Mouse (Mus musculus) small intestine, adult 2 months (tissue): ENCODE measurements around the gene Wdfy3. TPM values are rescaled to one million over a fixed set of nuclear protein-coding genes. Genes with fewer than 3 reads are reported as not detected.

Experiments used
- H3K27ac ChIP-seq: fragments of 200-500 bp; 2 replicates; pipeline ENCODE4 v1.5.1; 2012; ENCODE audit warnings: low read depth, low read length, control low read depth, inconsistent platforms; ENCODE audit not compliant: insufficient read depth
- H3K27me3 ChIP-seq: fragments of 200-500 bp; 2 replicates; pipeline ENCODE4 v1.6.1; 2012; ENCODE audit warnings: mild to moderate bottlenecking, moderate library complexity, low read length, inconsistent platforms; ENCODE audit not compliant: control insufficient read depth, insufficient read depth
- H3K36me3 ChIP-seq: fragments of 200-500 bp; 2 replicates; pipeline ENCODE4 v1.6.1; 2012; ENCODE audit warnings: mild to moderate bottlenecking, low read length, control low read depth, inconsistent platforms; ENCODE audit not compliant: control insufficient read depth, insufficient read depth
- H3K4me1 ChIP-seq: fragments of 200-500 bp; 2 replicates; pipeline ENCODE4 v1.6.1; 2012; ENCODE audit warnings: low read length, inconsistent platforms, mixed read lengths; ENCODE audit not compliant: control insufficient read depth, insufficient read depth, insufficient read length
- H3K4me3 ChIP-seq: fragments of 200-500 bp; 2 replicates; pipeline ENCODE4 v1.5.1; 2012; ENCODE audit warnings: low read depth, mild to moderate bottlenecking, control low read depth, inconsistent platforms, low read length, moderate library complexity
- CTCF ChIP-seq: fragments of 200-500 bp; IDR thresholded peaks from 2 replicates; pipeline ENCODE4 v1.5.1; 2012; ENCODE audit warnings: low read depth, mild to moderate bottlenecking, control low read depth, inconsistent platforms, low read length, moderate library complexity, mixed read lengths; ENCODE audit not compliant: insufficient replicate concordance, insufficient read length; ENCODE audit errors: extremely low read depth
- POLR2A ChIP-seq: fragments of 200-500 bp; IDR thresholded peaks from 2 replicates; pipeline ENCODE4 v1.6.1; 2012; ENCODE audit warnings: low read depth, mild to moderate bottlenecking, control low read depth, inconsistent platforms, low read length, moderate library complexity
- WGBS: fragments of 180-500 bp; shearing (Covaris S2); methylation state at CpG from one replicate; pipeline ENCODE4 v1.1.7; 2018; 5-methylcytosine and 5-hydroxymethylcytosine counted together
- polyA plus RNA-seq: library from polyadenylated mRNA; depleted of rRNA; stranded (reverse); fragments of >200 nt; gene quantifications from 2 replicates; pipeline ENCODE4 v1.2.3, GENCODE M21; 2012

The Wdfy3 gene
- polyA plus RNA-seq, 1 experiment: 11.3 TPM

DNA sequence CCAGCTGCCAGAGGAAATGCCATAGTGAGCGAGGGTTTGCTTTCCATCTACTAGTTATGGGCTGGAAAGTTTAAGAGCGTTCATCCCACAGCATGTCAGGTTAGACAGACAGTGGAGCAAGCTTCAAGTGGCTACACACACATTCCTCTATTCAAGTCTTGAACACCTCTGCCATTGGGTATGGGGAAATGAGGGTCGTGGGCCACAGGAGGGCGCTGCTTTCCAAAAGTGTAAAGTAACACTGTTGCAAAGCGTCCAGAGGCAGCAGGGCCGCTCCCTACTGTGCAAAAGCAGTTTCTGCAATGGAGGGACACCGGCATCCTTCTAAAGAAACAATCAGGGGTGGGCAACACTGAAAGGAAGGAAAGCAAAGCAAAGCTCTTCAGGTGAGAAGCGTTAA, 235.8 kb downstream of the Wdfy3 start:
- Histone ChIP-seq H3K4me1 (peaks cover 19% of the 10 kb centered on the region; the same call in 1 of the 2 replicates), H3K36me3 (peaks cover 10% of the 10 kb centered on the region), H3K27me3 (no peaks in the 10 kb centered on the region), H3K27ac (no peak overlapping the region), H3K4me3 (no peak overlapping the region)
- WGBS: 79% methylated on average over 8 of the region's 8 CpGs
- no peak for TF ChIP-seq POLR2A
- TF ChIP-seq CTCF: peak; percentile 60; the same call in 1 of the 2 replicates

- Histone ChIP-seq H3K4me1 (peaks cover 22% of the 10 kb centered on the region; the same call in 1 of the 2 replicates), H3K4me3 (no peak overlapping the region)
- 76% methylated on average over 5 of the region's 5 CpGs for WGBS
Observed at GRCm38 (mm10) chr5:101832991-101833390, 236.7 kb downstream of the Wdfy3 start.

GRCm38 (mm10) chr5:101832042-101832441, 237.7 kb downstream of the Wdfy3 start:
- Histone ChIP-seq H3K27ac (no peak overlapping the region), H3K27me3 (no peaks in the 10 kb centered on the region), H3K4me3 (no peak overlapping the region), H3K36me3 (peaks cover 10% of the 10 kb centered on the region), H3K4me1 (peaks cover 31% of the 10 kb centered on the region)
- WGBS: 97% methylated on average over 6 of the region's 6 CpGs
- no peak for TF ChIP-seq POLR2A
- no peak for TF ChIP-seq CTCF

More at GRCm38 (mm10) chr5:101832991-101833390, 236.7 kb downstream of the Wdfy3 start:
- no peak for TF ChIP-seq POLR2A
- TF ChIP-seq CTCF: no peak
- Histone ChIP-seq H3K27ac (no peak overlapping the region), H3K36me3 (peaks cover 10% of the 10 kb centered on the region), H3K27me3 (no peaks in the 10 kb centered on the region)

DNA sequence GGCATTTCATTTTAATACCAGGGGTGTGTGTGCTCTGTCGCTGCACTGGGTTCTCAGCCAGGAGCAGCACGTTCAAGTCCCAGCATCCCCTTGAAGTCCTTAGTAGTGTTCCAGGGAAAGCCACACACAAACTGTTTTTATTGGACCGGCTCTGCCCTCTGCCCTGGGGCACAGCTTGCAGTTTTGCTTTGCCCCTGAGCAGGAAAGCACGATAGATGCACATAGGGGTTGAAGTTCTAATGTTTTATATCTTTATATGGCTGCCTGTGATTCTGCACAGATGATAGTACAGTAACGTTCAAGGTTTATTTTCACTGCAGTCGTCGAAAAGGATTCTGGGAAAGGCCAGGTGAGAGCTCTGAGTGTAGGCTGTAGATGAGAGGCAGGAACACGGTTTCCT, 239.5 kb downstream of the Wdfy3 start:
- TF ChIP-seq CTCF: no peak
- no peak for TF ChIP-seq POLR2A
- WGBS: 29% methylated on average over 8 of the region's 8 CpGs
- Histone ChIP-seq H3K4me1 (peaks cover 34% of the 10 kb centered on the region), H3K4me3 (0 out of 2 replicates have a peak overlapping the region, but pooled peaks have one; percentile 23), H3K36me3 (peaks cover 2% of the 10 kb centered on the region), H3K27me3 (no peaks in the 10 kb centered on the region), H3K27ac (peak overlapping the region; percentile 94)

DNA sequence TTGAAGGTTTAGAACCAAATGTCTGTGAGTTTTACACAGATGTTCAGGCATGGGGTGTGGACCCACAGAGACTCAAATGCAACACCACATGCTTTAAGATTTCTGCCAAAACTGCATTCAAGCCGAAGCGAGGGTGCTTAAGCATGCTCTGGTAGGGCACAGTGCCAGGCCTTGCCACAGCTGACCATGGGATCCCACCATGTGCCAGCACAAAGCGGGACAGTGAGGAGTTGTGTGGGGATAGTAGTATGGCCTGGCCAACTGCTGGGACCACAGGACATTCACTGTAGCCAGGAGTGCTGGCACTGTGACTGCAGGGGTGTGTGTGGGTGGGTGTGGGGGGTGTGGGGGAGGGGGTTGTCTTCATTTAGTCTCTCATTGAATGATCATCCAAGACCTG, 240.8 kb downstream of the Wdfy3 start:
- TF ChIP-seq POLR2A (no peak), CTCF (no peak)
- WGBS: 82% methylated on average over 3 of the region's 3 CpGs
- no peaks in the 10 kb centered on the region for H3K27me3 ChIP-seq
- peaks cover under 1% of the 10 kb centered on the region for H3K36me3 ChIP-seq
- no peak overlapping the region for H3K4me3 ChIP-seq
- peaks cover 34% of the 10 kb centered on the region for H3K4me1 ChIP-seq
- H3K27ac ChIP-seq: no peak overlapping the region

GRCm38 (mm10) chr5:101827477-101827876, 242.2 kb downstream of the Wdfy3 start:
- no peaks in the 10 kb centered on the region for H3K27me3 ChIP-seq
- TF ChIP-seq CTCF (no peak), POLR2A (no peak)
- peaks cover 34% of the 10 kb centered on the region for H3K4me1 ChIP-seq
- H3K36me3 ChIP-seq: peaks cover 10% of the 10 kb centered on the region
- 22% methylated on average over 12 of the region's 12 CpGs for WGBS
- peak overlapping the region; percentile 95; the same call in 1 of the 2 replicates for H3K27ac ChIP-seq
- no peak overlapping the region for H3K4me3 ChIP-seq

DNA sequence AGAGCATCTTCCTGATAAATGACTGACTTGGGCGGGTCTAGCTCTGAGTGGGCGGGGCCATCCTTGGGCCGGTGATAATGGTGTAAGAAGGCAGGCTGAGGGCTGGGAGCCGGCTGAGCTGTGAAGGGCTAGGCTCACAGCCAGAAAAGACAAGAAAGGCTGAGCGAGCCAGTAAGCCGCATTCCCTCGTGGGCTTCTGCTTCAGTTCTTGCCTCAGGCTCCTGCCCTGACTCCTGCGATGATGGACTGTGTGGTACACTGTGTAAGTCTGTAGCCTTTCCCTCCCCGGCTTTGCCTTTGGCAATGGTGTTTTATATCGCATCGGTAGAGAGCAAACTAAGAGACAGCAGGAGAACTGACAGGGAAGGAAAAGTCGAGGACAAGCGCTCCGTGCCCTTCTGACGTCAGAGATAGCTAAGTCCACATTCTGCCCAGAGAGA, 243.2 kb downstream of the Wdfy3 start:
- Histone ChIP-seq H3K4me3 (peak overlapping the region; percentile 43), H3K36me3 (peaks cover 18% of the 10 kb centered on the region), H3K4me1 (peaks cover 41% of the 10 kb centered on the region), H3K27me3 (no peaks in the 10 kb centered on the region), H3K27ac (peak overlapping the region; percentile 95)
- 3% methylated on average over 15 of the region's 15 CpGs for WGBS
- 0 out of 2 replicates have a peak, but pooled peaks have one; percentile 22 for TF ChIP-seq POLR2A
- no peak for TF ChIP-seq CTCF
